Mouse (Mus musculus) heart, postnatal 4 days (tissue): ENCODE results near the gene Gxylt2. TPM values are rescaled to one million over a fixed set of nuclear protein-coding genes. Genes with fewer than 3 reads are reported as not detected.

Experiments
- DNase-seq: peaks from one replicate; pipeline ENCODE4 v3.0.0; 2021
- total RNA-seq, 2 experiments: library from RNA; stranded (reverse); gene quantifications; 2 replicates each; pipeline ENCODE4 v1.2.3; 2021

The Gxylt2 gene
- 1 to 10 TPM; 9.2 to 9.6 TPM for total RNA-seq

DNA sequence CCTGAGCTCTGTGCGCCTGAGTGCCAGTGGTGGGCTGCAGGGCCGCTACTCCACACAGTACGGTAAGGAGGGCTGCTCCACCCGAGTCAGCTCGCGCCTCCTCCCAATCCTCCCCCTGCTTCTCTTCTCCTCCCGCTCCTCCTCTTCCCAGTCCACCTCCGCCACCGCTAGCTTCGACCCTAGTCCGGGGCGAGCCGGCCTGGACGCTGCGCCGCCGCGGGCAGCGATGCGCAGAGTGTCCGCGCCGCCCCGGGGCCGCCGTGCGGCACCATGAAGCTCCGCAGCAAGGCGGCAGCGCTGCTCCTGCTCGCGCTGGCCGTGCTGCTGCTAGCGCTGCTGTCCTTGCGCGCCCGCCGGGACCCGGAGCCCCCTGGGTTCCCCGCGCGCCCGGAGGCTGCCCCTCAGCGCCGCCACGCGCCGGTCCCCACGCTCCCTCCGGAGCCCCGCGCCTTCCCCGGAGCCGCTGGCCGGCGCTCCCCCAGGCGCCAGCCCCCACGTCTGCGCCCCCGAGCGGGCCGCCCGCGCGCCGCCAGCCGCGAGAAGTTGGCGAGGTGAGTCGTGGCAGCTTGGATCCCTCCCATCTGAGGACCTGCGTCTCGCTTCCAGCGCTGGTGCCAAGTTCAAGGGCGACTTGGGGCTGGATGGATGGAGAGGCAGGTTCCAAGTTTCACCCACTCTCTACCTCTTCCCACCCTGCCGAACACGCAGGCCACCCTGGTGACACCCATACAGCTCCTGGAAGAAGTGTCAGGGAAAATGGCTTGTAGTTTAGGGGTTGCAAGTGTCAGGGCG lies at the start of gene Gxylt2:
Gene Gxylt2 (plus strand): TSS at position 161 of the 792 bp plus-strand sequence.
- peak; percentile 59 for DNase-seq

GRCm38 (mm10) chr6:100660395-100660794 lies 44.1 kb upstream of the Gxylt2 start:
- DNase-seq: peak; percentile 63

DNA sequence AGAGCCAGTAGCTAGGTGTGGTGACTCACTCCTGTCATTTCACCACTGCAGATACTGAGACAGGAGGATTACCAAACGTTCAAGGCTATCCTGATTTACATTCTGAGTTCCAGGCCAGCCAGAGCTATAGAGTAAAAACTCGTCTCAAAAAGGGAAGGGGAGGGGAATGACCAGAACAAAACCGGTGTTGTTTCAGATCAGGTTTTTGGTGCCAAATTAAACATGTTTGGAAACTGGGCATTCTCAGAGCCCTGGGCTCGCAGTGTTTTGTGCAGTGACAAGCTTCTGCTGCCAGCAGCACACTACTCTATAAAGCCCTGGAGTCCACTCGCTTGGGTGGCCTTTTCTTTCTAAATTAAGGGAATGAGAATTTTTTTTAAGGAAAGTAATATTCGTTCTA lies 42.3 kb upstream of the Gxylt2 start:
- DNase-seq: no peak

DNA sequence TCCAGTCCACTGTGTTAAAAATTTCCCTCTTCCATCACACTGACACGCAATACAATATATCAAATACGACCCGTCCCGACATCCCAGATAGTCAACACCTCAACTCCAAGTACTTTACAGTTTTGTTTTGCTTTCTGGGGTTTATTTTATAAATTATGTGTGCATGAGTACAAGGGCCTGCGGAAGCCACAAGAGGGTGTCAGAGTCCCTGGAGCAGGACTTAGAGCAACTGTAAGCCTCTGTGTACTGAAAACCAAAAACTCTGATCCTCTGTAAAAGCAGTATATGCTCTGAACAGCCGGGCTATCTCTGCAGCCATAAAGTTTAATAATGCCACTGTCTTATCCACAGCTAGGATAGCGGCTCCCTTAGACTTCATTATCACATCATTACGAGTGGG lies 36.9 kb upstream of the Gxylt2 start:
- no peak for DNase-seq

DNA sequence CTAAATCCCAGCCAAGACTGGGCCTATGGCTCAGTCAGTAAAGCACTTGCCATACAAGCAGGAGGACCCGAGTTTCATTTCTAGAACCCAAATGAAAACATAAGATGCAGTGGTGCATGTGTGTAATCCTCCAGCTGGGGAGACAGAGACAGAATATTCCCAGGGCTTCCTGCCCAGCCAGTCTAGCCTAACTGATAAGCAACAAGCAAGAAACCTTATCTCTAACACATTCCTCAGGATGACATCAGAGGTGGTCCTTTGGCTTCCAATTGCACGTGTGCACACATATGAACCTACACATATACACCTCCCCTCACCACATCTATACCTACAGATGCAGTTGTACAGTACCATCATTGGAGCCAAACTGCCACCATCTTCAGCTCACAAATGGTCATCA lies 35.7 kb upstream of the Gxylt2 start:
- DNase-seq: no peak

- DNase-seq: peak; percentile 57
These were observed 34.1 kb upstream of the Gxylt2 start for GRCm38 (mm10) chr6:100670370-100670841.

DNA sequence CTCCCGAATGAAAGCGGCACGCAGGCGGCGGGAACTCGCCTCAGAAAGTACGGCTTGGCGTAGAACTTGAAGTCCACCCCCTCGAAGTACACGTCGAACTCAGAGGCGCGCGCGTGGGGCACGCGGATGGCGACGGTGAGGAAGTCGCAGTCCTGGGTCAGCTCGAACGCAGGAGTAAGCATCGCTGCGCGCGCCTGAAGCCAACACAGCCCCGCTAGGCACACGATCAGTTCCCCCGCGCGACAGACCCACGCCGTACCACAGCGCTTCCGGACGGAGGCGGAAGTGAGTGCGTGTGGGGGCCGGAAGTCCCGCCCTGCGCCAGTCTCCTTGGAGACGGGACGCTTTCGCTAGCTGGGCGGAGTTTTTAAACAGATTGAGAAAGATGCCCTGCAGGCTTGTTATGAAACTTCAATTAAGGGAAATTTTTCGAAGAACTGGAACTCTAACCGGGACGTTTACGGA lies 33.6 kb upstream of the Gxylt2 start, which contains the start of gene Shq1:
Gene Shq1 (minus strand): TSS at position 278 of the 465 bp plus-strand sequence.
- peak; percentile 89 for DNase-seq

DNA sequence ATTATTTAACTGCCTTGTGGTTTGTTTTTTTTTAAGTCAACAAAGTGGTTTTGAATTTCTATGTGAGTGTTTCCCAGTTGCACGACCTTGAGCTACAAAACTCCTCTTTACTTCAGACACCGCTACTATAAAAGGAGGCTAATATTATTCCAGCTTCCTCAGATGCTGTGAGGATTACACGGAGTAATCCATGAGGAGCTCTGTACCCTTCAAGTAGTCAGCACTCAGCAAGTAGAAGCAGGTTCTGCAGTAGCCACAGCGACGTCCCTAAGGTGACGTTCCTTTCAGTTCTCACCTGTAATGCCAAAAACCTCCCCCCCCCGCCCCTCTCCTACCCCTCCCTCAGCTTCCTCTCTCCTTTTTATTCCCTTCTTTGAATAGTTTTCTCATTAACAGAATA lies 33.1 kb upstream of the Gxylt2 start:
- no peak for DNase-seq

- DNase-seq: no peak
These were observed 29.6 kb upstream of the Gxylt2 start for GRCm38 (mm10) chr6:100674974-100675373.

- DNase-seq: no peak
These were observed 28.1 kb upstream of the Gxylt2 start for GRCm38 (mm10) chr6:100676461-100676860.

GRCm38 (mm10) chr6:100678636-100679035 lies 25.9 kb upstream of the Gxylt2 start:
- no peak for DNase-seq

- DNase-seq: no peak
These were observed 18.2 kb upstream of the Gxylt2 start for GRCm38 (mm10) chr6:100686341-100686740.

DNA sequence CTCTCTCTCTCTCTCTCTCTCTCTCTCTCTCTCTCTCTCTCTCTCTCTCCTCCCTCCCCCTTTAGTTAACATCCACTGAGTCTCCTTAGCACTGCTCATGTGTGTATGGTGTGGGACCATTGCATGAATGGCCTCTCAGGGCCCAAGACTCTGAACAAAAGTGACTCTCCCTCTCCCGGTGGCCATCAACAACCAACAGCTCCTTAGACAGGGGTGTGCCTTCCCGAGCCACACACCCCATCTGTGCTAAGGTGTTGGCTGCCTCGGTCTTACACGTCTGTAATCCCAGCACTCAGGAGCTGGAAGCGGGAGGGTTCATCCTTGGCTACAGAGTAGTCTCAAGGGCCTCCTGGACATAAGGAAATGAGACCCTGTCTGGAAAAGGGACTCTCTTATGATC lies 4.5 kb upstream of the Gxylt2 start:
- no peak for DNase-seq

GRCm38 (mm10) chr6:100700774-100701173 lies 3.8 kb upstream of the Gxylt2 start:
- DNase-seq: no peak

GRCm38 (mm10) chr6:100704197-100704573 lies 349 bp upstream of the Gxylt2 start:
- no peak for DNase-seq

GRCm38 (mm10) chr6:100705366-100705811 lies 855 bp downstream of the Gxylt2 start:
- DNase-seq: no peak

DNA sequence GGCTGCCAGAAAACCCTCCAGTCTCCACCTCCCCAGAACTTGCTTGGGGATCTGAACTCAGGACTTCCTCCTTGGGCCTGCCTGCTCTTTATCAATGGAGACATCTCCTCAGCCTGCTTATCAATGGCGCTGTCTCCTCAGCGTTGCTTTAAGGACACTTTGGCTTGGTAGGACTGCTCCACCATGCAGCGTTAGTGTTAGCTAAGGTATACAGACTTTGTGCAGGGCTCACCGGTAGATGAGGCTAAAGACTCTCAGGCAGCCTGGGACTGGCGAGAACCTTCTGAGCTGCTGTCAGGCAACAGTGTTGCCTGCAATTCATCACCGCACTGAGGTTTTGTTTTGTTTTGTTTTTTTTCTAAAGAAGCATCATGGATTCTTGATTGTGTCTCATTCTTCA lies 2.3 kb downstream of the Gxylt2 start:
- DNase-seq: no peak

DNA sequence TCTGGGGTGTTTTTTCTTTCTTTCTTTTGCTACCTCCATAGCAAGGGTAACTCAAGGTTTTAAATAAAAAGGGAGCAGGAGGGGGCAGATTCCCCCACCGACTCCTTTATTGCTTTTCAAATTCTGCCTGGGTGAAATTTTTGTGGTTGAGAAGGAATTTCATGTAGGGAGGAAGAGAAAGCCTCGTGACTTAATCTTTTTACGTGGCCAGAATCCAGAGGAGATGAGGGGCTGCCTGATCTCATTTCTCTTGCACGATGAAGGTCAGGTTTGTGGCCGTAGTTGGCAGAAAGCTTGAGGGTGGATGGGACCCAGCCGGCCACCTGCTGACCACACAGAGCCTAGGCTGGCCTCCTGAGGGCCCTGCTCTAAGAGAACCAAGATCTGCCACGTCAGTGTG lies 3.0 kb downstream of the Gxylt2 start:
- peak; percentile 42 for DNase-seq

DNA sequence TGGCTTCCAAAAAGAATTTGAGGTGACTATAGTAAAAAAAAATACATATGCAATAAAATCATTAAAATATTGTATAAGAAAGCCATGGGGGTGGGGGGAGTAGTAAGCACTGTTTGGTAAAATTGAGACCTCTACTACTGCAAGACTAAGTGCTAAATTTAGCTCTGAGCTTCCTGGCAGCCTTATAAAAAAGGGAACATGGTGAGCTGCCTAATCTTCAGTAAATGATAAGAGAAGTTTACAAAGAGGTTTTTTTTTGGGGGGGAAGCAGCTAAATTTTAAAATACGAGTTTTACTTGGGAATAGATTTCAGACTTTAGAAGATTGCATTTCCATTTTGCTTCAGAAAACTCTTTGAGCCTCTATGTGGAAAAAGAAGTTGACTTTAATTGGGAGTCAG lies 3.7 kb downstream of the Gxylt2 start:
- no peak for DNase-seq

GRCm38 (mm10) chr6:100708996-100709395 lies 4.5 kb downstream of the Gxylt2 start:
- DNase-seq: no peak

GRCm38 (mm10) chr6:100709483-100709882 lies 4.9 kb downstream of the Gxylt2 start:
- peak; percentile 58 for DNase-seq

- DNase-seq: no peak
These were observed 5.6 kb downstream of the Gxylt2 start for GRCm38 (mm10) chr6:100710170-100710569.

- no peak for DNase-seq
These were observed 6.3 kb downstream of the Gxylt2 start for GRCm38 (mm10) chr6:100710866-100711265.

GRCm38 (mm10) chr6:100715296-100715828 lies 10.8 kb downstream of the Gxylt2 start:
- no peak for DNase-seq
